Mouse (Mus musculus) layer of hippocampus, adult 6 months (tissue): Measurements from ENCODE around the gene D630039A03Rik. TPM values are rescaled to one million over a fixed set of nuclear protein-coding genes. Genes with fewer than 3 reads are reported as not detected.

Source experiments
- long read RNA-seq, 2 experiments: library from polyadenylated mRNA; unstranded; transcript quantifications; one replicate each; pipeline ENCODE4 v2.0.0; 2019 to 2020
- polyA plus RNA-seq: library from polyadenylated mRNA; unstranded; fragments of <200 nt; fragmentation: Nextera tagmentation; gene quantifications from 2 replicates; pipeline ENCODE4 v1.2.3, GENCODE M21; 2021

Gene D630039A03Rik
- 0.15 and 0.30 TPM in 2 replicates for polyA plus RNA-seq
- long read RNA-seq, experiment 1, partial matches to known transcripts, result 0 of 1 reads
- long read RNA-seq, experiment 1, other reads (novel, unspliced or antisense), result 0 of 1 reads
- long read RNA-seq, experiment 2, partial matches to known transcripts, result 0 of 3 reads
- long read RNA-seq, experiment 2, other reads (novel, unspliced or antisense), result 0 of 3 reads

GRCm38 (mm10) chr4:57916201-57916661, at the start of gene D630039A03Rik:
Gene D630039A03Rik, minus strand, starts transcription at chr4:57916297.

GRCm38 (mm10) chr4:57956029-57956960, 40.2 kb upstream of the D630039A03Rik start, which contains the start of gene Txn1:
Gene Txn1, minus strand, starts transcription at chr4:57956411.

Other genes starting within 250 kb of the D630039A03Rik start
- 10.4 and 12.8 TPM in 2 replicates for gene Akap2, start 198.6 kb downstream of the D630039A03Rik start, polyA plus RNA-seq
- gene Txn1, start 40.1 kb upstream of the D630039A03Rik start, polyA plus RNA-seq, result 145 and 146 TPM in 2 replicates
- gene Txndc8, start 92.8 kb upstream of the D630039A03Rik start, polyA plus RNA-seq, result not detected in 2 replicates